9 mouse cellular contexts compared by ENCODE assay signal in the genomic region with DNA sequence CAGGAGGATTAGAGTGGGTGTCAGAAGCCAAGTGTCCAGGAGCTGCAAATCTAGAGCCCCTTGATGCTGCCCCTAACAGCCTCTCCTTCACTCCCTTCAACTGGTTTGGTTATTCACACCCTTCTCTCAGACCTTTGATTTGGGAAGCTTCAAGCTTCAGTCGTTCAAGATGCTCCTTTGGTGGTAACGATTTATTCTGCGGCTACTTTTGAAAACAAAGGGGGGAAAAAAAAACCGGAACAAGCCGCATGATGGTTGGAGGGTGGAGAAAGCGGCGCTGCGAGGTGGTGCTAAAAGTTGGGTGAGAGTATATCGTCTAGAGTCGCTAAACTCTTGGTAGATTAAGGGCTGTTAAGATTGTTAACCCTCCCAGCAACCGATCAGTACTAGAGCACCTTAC. TPM values are rescaled to one million over a fixed set of nuclear protein-coding genes. Genes with fewer than 3 reads are reported as not detected.
DNase-seq lines count a peak whose midpoint lies in the region; ATAC-seq and TF ChIP-seq lines count a peak whose summit lies in the region.
"Had no signal": no experiment of that assay in that cellular context is flagged by ENCODE, and none has a peak within 500 bp of the region (broad histone marks: within the 10 kb centered on the region; RNA-seq: fewer than 3 reads in every experiment).

No protein-coding gene starts in this region.

- intact Hi-C loops in heart, postnatal 25 days (cut with DNase I): loop anchor here (5.0 kb wide), 1 partner anchor 37 kb away; no protein-coding TSS in a partner anchor
- intact Hi-C loops in left cerebral cortex, postnatal 25 days (cut with DNase I): no loop called here

- DNase-seq in heart, embryonic 10.5 days (ENCODE audit: low spot score): no peak
- no peak for DNase-seq in heart, postnatal 25 days (ENCODE audit: low spot score)
- DNase-seq in forebrain, postnatal 0 days: no peak
- DNase-seq in lung, postnatal 36 days: peak; percentile 34
- DNase-seq in left cerebral cortex, postnatal 25 days (ENCODE audit: low spot score in 2 of 2): no peak
- no peak for DNase-seq in urinary bladder, postnatal 10 days (ENCODE audit: low spot score)
- no peak for DNase-seq in right cerebral cortex, postnatal 4 days

- WGBS in heart, embryonic 10.5 days: 1% methylated on average over 11 of the region's 11 CpGs
- WGBS in forebrain, postnatal 0 days: 3% methylated on average over 11 of the region's 11 CpGs

- ATAC-seq in forebrain, postnatal 0 days: no peak

- no peaks in the 10 kb centered on the region for H3K36me3 ChIP-seq in heart, embryonic 10.5 days
- no peaks in the 10 kb centered on the region for H3K36me3 ChIP-seq in E14TG2a.4 (ENCODE audit: insufficient read depth, low read length)
- H3K36me3 ChIP-seq in forebrain, postnatal 0 days (ENCODE audit: insufficient read depth): no peaks in the 10 kb centered on the region

- peak overlapping the region; percentile 92 for H3K27ac ChIP-seq in heart, embryonic 10.5 days
- no peak overlapping the region for H3K27ac ChIP-seq in forebrain, postnatal 0 days (ENCODE audit: low read depth, low read length)

- peaks cover 63% of the 10 kb centered on the region for H3K4me1 ChIP-seq in heart, embryonic 10.5 days
- H3K4me1 ChIP-seq in E14TG2a.4 (replicated peaks; ENCODE audit: low read depth, low read length): peaks cover 77% of the 10 kb centered on the region
- peaks cover 4% of the 10 kb centered on the region for H3K4me1 ChIP-seq in forebrain, postnatal 0 days (ENCODE audit: insufficient read depth)

- peaks cover 40% of the 10 kb centered on the region for H3K27me3 ChIP-seq in heart, embryonic 10.5 days (ENCODE audit: insufficient read depth, poor library complexity, severe bottlenecking)
- peaks cover 38% of the 10 kb centered on the region for H3K27me3 ChIP-seq in E14TG2a.4 (ENCODE audit: insufficient read depth, low read length)
- peaks cover 44% of the 10 kb centered on the region for H3K27me3 ChIP-seq in forebrain, postnatal 0 days (ENCODE audit: insufficient read depth, low read length)
- H3K27me3 ChIP-seq: Patski had no signal

- peak overlapping the region; percentile 98 for H3K4me2 ChIP-seq in forebrain, postnatal 0 days (ENCODE audit: low read depth)

- H3K4me3 ChIP-seq in heart, embryonic 10.5 days: peak overlapping the region; percentile 80
- H3K4me3 ChIP-seq in E14TG2a.4 (replicated peaks; ENCODE audit: low read length): peak overlapping the region; percentile 88
- peak overlapping the region; percentile 55 for H3K4me3 ChIP-seq in forebrain, postnatal 0 days (ENCODE audit: low read depth, low read length)

- no peak overlapping the region for H3K9ac ChIP-seq in forebrain, postnatal 0 days

- H3K9me3 ChIP-seq in heart, embryonic 10.5 days: no peaks in the 10 kb centered on the region
- no peaks in the 10 kb centered on the region for H3K9me3 ChIP-seq in E14TG2a.4 (ENCODE audit: low read length)
- H3K9me3 ChIP-seq in forebrain, postnatal 0 days (ENCODE audit: low read length): no peaks in the 10 kb centered on the region

- no peak for TF ChIP-seq CTCF in E14TG2a.4 (conservative IDR thresholded peaks at IDR 0.05; ENCODE audit: low read length)
- TF ChIP-seq CTCF in forebrain, postnatal 0 days (IDR thresholded peaks at IDR 0.05; ENCODE audit: low read depth): no peak

RNA-seq across cellular contexts. Expression of a gene that starts 3.5 kb away (rescaled TPM):
- polyA plus RNA-seq in heart, embryonic 10.5 days (2016; fragmentation: Nextera tagmentation; extraction: Ambion mirVana): 5.1 and 5.3 TPM in 2 replicates
- total RNA-seq in heart, postnatal 25 days (2021): 10 to 100 TPM; 13.5 to 16.6 TPM
- 4.1 and 6.2 TPM in 2 replicates for total RNA-seq in forebrain, postnatal 0 days (2014; rRNA removed)
- 0.53 and 1.1 TPM in 2 replicates for polyA plus RNA-seq in forebrain, postnatal 0 days (2015; fragmentation: Nextera tagmentation; extraction: Ambion mirVana)
- 10 to 100 TPM; 11.4 to 11.9 TPM for total RNA-seq in left cerebral cortex, postnatal 25 days (2021)
